Mouse (Mus musculus): ENCODE data around the gene Kcnq1. TPM values are rescaled to one million over a fixed set of nuclear protein-coding genes. Genes with fewer than 3 reads are reported as not detected.

The Kcnq1 gene
- polyA plus RNA-seq, 1 experiment from 2014 or later: 17.8 TPM

- Histone ChIP-seq H3K9ac (ENCODE audit: low read length) (peak overlapping the region; percentile 27; the same call in 1 of the 2 replicates), H3K27me3 (ENCODE audit: control insufficient read depth, insufficient read depth, low read length) (no peaks in the 10 kb centered on the region), H3K9me3 (ENCODE audit: control insufficient read depth, low read length) (peaks cover 5% of the 10 kb centered on the region), H3K4me1 (replicated peaks; ENCODE audit: control insufficient read depth, insufficient read depth) (peaks cover 6% of the 10 kb centered on the region; the same call in 1 of the 2 replicates), H3K4me3 (ENCODE audit: low read depth, low read length) (peak overlapping the region; percentile 29), H3K27ac (replicated peaks) (peak overlapping the region; percentile 56), H3K4me2 (replicated peaks; ENCODE audit: low read depth) (peak overlapping the region; percentile 60), H3K36me3 (ENCODE audit: control insufficient read depth, insufficient read depth, low read length) (no peaks in the 10 kb centered on the region)
- ATAC-seq (ENCODE audit: low FRiP score, low TSS enrichment) (no peak), DNase-seq (ENCODE audit: low spot score) (peak; percentile 83)
- 17% methylated on average over 56 of the region's 56 CpGs for WGBS
- no peak for TF ChIP-seq EP300 (optimal IDR thresholded peaks at IDR 0.05)
- no peak for TF ChIP-seq CTCF (IDR thresholded peaks at IDR 0.05; ENCODE audit: low read depth)
These were observed 358.8 kb downstream of the Kcnq1 start for GRCm38 (mm10) chr7:143464811-143465560.

DNA sequence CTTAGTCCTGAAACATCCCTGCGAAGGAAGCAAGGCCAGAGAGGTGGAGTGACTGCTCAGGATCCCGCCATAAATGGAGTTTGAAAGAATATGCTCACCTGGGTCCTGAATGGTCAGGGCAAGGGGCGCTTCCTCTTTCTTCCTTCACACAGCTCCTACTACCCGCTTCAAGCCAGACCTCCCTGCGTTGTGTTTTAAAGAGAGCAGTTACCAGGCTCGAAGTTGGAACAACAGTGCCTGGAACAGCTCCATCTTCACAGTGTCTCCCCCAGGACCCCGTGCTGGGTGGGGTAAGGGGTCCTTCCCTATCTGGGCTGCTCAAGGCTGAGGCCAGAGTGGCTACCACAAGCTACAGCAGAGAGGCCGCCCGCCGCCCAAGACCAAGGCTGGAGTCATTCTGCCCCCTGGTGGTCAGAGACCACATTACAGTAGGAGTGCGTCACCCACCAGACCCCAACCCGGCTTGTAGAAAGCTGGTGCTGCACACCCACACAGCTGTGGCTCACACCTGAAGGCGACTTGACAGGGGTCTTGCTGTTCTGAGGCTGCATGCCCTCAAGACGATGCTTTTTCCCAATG is 360.0 kb downstream of the Kcnq1 start:
- peak; percentile 83 for DNase-seq (ENCODE audit: low spot score)
- no peak overlapping the region for H3K4me2 ChIP-seq (replicated peaks; ENCODE audit: low read depth)
- no peak overlapping the region for H3K9ac ChIP-seq (ENCODE audit: low read length)
- WGBS: 39% methylated on average over 14 of the region's 14 CpGs
- H3K9me3 ChIP-seq (ENCODE audit: control insufficient read depth, low read length): no peaks in the 10 kb centered on the region
- H3K4me1 ChIP-seq (replicated peaks; ENCODE audit: control insufficient read depth, insufficient read depth): peaks cover 6% of the 10 kb centered on the region; the same call in 1 of the 2 replicates
- peak; percentile 36 for ATAC-seq (ENCODE audit: low FRiP score, low TSS enrichment)
- no peaks in the 10 kb centered on the region for H3K27me3 ChIP-seq (ENCODE audit: control insufficient read depth, insufficient read depth, low read length)
- TF ChIP-seq CTCF (IDR thresholded peaks at IDR 0.05; ENCODE audit: low read depth) (peak; percentile 96), EP300 (optimal IDR thresholded peaks at IDR 0.05) (no peak)
- H3K4me3 ChIP-seq (ENCODE audit: low read depth, low read length): no peak overlapping the region
- H3K27ac ChIP-seq (replicated peaks): no peak overlapping the region
- H3K36me3 ChIP-seq (ENCODE audit: control insufficient read depth, insufficient read depth, low read length): no peaks in the 10 kb centered on the region

- no peak for ATAC-seq (ENCODE audit: low FRiP score, low TSS enrichment)
- no peak overlapping the region for H3K9ac ChIP-seq (ENCODE audit: low read length)
- H3K27ac ChIP-seq (replicated peaks): no peak overlapping the region
- no peak overlapping the region for H3K4me3 ChIP-seq (ENCODE audit: low read depth, low read length)
- TF ChIP-seq EP300 (optimal IDR thresholded peaks at IDR 0.05) (no peak), CTCF (IDR thresholded peaks at IDR 0.05; ENCODE audit: low read depth) (no peak)
- no peaks in the 10 kb centered on the region for H3K36me3 ChIP-seq (ENCODE audit: control insufficient read depth, insufficient read depth, low read length)
- no peaks in the 10 kb centered on the region for H3K9me3 ChIP-seq (ENCODE audit: control insufficient read depth, low read length)
- H3K4me1 ChIP-seq (replicated peaks; ENCODE audit: control insufficient read depth, insufficient read depth): peaks cover 6% of the 10 kb centered on the region; the same call in 1 of the 2 replicates
- DNase-seq (ENCODE audit: low spot score): no peak
- H3K4me2 ChIP-seq (replicated peaks; ENCODE audit: low read depth): no peak overlapping the region
- no peaks in the 10 kb centered on the region for H3K27me3 ChIP-seq (ENCODE audit: control insufficient read depth, insufficient read depth, low read length)
- 34% methylated on average over 6 of the region's 6 CpGs for WGBS
These were observed 361.6 kb downstream of the Kcnq1 start for GRCm38 (mm10) chr7:143467714-143468113.

DNA sequence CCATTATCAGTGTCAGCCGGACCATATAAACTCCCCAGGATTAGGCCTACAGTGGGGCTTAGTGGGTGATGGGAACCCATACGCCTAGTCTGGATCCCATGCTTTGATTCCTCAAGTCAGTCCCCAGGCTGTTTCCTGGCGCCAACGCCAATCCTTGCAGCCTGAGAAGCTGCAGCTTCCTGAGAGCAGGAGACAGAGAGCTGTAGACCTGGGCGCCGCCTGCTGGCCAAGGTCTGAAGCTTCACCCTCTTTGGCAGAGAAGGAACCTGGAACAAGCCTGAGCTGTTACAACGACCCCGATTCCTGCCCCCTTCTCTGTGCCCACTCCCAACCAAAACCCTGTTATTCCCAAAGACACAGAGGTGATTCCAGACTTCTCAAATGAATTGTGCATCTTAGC is 363.8 kb downstream of the Kcnq1 start:
- Histone ChIP-seq H3K9me3 (ENCODE audit: control insufficient read depth, low read length) (no peaks in the 10 kb centered on the region), H3K27me3 (ENCODE audit: control insufficient read depth, insufficient read depth, low read length) (no peaks in the 10 kb centered on the region), H3K27ac (replicated peaks) (no peak overlapping the region), H3K4me3 (ENCODE audit: low read depth, low read length) (no peak overlapping the region), H3K4me2 (replicated peaks; ENCODE audit: low read depth) (no peak overlapping the region), H3K4me1 (replicated peaks; ENCODE audit: control insufficient read depth, insufficient read depth) (peaks cover 5% of the 10 kb centered on the region; the same call in 1 of the 2 replicates), H3K36me3 (ENCODE audit: control insufficient read depth, insufficient read depth, low read length) (no peaks in the 10 kb centered on the region), H3K9ac (ENCODE audit: low read length) (no peak overlapping the region)
- TF ChIP-seq EP300 (optimal IDR thresholded peaks at IDR 0.05) (no peak), CTCF (IDR thresholded peaks at IDR 0.05; ENCODE audit: low read depth) (peak; percentile 95)
- no peak for ATAC-seq (ENCODE audit: low FRiP score, low TSS enrichment)
- WGBS: 11% methylated on average over 8 of the region's 8 CpGs
- peak; percentile 87 for DNase-seq (ENCODE audit: low spot score)

- Histone ChIP-seq H3K4me3 (ENCODE audit: low read depth, low read length) (peak within 1 kb of the TSS; percentile 29), H3K27me3 (ENCODE audit: control insufficient read depth, insufficient read depth, low read length) (no peaks in the 10 kb centered on the region), H3K9me3 (ENCODE audit: control insufficient read depth, low read length) (no peaks in the 10 kb centered on the region), H3K27ac (replicated peaks) (peak within 1 kb of the TSS; percentile 86), H3K4me1 (replicated peaks; ENCODE audit: control insufficient read depth, insufficient read depth) (0 out of 2 replicates have a peak, but pooled peaks cover 4% of the 10 kb centered on the region), H3K9ac (ENCODE audit: low read length) (peak within 1 kb of the TSS; percentile 41), H3K4me2 (replicated peaks; ENCODE audit: low read depth) (peak within 1 kb of the TSS; percentile 49), H3K36me3 (ENCODE audit: control insufficient read depth, insufficient read depth, low read length) (no peaks in the 10 kb centered on the region)
- ATAC-seq (ENCODE audit: low FRiP score, low TSS enrichment): peak; percentile 70
- peak; percentile 88 for DNase-seq (ENCODE audit: low spot score)
- TF ChIP-seq CTCF (IDR thresholded peaks at IDR 0.05; ENCODE audit: low read depth): no peak
- no peak for TF ChIP-seq EP300 (optimal IDR thresholded peaks at IDR 0.05)
- WGBS: 25% methylated on average over 4 of the region's 4 CpGs
These were observed 367.4 kb downstream of the Kcnq1 start, which contains the start of gene Slc22a18 for GRCm38 (mm10) chr7:143473347-143474101. Slc22a18 (plus strand) TSS chr7:143473736.
